Mouse (Mus musculus): ENCODE measurements at regions not wholly inside any gene's neighbourhood (a gene's known extent, or its start where the extent isn't known, plus 50 kb on each side); places are given as distances from the start of the nearest gene placed in this dataset.
"Not testable (repeated sequence)": the region's sequence is repeated elsewhere in the genome, so short reads cannot be mapped to it uniquely, and the experiment has no call there.

DNA sequence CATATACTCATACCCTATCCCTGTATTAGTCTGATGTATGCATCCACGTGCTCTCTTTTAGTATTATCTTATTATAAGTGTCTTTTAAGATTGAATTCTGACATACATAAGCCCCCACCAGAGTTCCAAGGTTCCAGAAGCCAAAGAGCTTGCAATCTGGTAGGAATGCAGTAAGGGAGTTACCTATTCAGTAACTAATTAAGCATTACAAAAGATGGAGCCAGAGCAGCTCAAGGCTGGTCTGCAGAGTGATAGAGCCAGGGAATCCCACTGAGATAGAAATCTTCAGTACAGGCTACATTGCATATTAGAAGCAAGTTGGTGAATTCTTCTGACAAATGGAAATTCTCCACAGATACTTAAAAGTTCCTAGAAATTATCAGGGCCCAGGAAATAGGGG is 790.7 kb downstream of the Prdm13 start:
- DNase-seq = not testable (repeated sequence)

DNA sequence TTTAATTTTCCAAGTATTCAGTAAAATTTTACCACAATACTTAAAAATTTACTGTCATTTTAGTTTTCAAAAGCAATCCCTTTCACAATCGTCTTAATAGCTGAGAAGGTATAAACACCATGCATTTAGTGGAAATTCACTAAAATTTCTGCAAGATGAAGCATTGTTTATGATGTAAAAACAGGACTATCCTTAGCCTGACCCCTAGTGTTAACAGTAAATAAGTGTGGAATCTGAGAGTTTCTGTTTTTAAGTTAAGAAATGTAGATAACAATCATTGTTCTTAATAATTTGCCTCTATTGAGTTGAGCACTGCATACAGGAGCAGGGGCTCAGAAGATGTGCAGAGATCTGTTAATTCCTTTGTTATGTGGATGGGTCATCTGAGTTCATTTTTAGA is 791.9 kb downstream of the Prdm13 start:
- peak in 1 of 2 experiments; percentile 8 for DNase-seq

- DNase-seq = no peak
Observed at GRCm38 (mm10) chr4:20860696-20861428, 824.9 kb downstream of the Prdm13 start.

DNA sequence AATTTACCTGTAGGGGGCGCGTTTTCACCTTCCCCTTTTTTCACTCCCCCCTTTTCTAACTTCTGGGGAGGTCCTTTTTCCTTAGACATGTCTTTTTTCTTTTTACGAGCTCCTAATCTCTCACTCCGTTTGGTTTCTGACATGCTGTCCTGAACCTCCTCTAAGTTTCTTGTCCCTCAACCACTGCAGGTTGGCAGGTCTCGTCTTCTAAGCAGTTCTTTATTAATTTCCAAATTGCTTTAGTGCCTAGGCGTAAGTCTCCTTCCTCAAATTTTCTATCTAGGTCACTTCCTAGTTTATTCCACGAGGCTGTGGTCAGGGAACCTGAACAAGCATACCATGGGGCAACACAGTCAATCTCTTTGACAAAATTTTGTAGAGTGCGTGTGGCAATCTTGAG is 825.7 kb downstream of the Prdm13 start:
- not testable (repeated sequence) for DNase-seq

DNA sequence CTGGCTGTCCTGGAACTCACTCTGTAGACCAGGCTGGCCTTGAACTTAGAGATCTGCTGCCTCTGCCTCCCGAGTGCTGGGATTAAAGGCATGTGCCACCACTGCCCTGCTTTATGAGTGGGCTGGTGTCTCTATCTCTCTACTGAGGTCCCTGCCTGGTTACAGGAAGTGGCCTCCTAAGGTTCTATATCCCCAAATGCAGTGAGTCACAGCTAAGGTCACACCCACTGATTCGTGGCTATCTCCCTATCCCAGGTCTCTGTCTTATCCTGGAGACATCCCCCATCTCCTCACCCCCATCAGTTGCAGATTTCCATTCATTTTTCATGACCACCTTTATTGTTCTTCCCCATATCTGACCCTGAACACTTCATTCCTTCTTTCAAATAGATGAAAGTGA is 837.3 kb downstream of the Prdm13 start:
- no peak for DNase-seq

DNA sequence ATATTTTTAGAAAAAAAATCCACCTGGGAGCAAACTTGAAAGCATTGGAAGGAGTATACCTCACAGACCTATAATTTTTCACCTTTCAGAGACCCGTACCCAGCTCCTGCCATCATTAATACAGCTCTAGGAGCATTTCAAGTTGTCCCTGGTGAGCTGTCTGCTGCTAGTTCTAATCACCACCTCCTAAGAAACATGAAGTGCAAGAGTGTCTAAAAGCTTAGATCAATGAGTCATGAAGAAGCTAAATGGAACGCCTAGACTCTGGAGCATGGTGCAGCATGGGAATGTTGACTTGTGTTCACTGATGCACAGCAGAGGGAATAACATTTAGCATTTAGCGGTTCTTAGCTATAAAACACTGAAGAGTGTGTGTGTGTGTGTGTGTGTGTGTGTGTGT is 841.2 kb downstream of the Prdm13 start:
- no peak for DNase-seq
